Mouse (Mus musculus) adipocyte (in vitro differentiated cells): Measurements from ENCODE around the gene Socs3.

Experiments
- DNase-seq: peaks from one replicate; pipeline ENCODE4 v3.0.0-alpha.2; 2016; ENCODE audit warnings: low spot score

The Socs3 gene

GRCm38 (mm10) chr11:117995255-117995654 is 25.4 kb upstream of the Socs3 start:
- no peak for DNase-seq

DNA sequence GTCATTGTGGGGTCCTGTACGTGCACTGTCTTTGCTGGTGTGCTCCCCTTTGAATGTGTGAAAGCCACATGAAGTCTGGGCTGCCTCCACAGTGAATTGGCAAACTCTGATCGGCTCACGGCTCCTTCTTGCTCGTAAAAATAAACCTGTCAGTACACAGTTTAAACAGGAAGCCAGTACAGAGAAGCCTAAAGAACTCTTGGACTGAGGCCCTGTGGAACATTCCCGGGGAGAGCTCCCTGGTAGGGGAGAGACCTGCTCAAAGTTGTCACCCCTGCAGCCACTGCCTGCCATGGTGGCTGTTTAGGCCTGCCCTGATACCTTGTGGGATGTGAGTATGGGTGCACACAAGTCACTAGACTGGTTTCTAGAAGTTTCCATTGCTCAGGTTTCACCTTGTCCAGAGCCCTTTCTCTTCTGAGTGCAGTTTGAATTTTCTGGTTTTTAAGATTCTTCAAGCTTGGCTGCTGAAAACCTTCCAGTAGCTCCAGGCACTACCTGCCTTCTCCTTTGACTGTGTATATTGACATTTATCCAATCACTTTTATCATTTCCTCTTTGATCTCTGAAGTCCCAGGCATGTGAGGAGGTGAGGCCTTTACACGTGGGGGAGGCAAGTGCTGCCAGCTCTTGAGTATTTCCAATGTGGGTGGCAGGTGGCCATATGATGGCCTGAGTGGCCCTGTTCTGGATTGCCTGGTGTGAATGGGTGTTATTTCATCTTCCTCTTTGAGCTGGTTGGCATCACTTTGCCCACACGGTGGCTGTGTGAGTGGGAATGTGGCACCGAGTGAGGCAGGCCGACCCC is 24.6 kb upstream of the Socs3 start:
- no peak for DNase-seq

GRCm38 (mm10) chr11:117993190-117994175 is 23.6 kb upstream of the Socs3 start:
- DNase-seq: no peak

DNA sequence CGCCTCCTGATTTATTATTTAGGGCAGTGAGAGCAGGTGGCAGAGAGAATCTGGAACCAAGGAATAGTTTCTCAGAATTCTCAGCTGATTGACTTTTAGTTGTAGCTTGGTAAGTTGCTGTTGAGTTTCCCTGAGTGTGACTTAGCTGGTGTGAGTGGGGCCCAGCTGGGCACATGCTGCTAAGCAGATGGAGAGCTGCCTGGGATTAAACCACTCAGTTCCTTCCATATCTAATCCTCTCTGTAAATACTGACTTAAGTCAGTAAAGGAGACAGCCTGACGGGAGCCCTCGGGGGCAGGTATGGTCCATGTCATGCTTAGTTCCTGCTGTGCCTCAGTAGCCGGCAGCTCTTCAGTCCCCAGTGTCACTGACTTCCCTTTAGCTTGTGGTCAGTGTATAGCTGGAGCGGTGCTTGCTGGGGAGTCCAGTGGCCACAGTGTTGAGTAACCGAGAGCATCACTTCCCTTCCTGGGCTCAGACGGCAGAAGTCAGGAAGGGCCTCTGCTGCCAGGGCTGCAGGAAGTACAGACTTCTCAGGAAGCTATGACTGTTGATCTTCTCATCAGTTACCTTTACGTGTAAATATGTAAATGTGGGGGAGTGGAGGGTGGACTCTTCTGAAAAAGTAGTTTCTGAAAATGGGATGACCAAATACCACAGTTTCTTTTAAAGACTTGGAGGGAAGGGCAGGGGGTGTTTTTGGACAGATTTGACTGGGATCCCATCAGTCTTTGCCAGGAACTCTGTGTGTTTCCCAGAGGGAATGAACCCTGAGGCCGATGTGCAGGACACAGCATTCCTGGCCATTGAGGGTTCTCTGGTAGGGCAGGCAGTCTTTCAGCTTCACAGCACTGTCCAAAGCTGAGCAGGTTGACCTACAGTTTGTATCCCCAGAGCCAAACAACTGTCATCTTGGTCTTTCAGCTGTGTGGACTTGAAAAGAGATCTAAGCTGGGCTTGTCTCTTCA is 21.9 kb upstream of the Socs3 start:
- DNase-seq: no peak

DNA sequence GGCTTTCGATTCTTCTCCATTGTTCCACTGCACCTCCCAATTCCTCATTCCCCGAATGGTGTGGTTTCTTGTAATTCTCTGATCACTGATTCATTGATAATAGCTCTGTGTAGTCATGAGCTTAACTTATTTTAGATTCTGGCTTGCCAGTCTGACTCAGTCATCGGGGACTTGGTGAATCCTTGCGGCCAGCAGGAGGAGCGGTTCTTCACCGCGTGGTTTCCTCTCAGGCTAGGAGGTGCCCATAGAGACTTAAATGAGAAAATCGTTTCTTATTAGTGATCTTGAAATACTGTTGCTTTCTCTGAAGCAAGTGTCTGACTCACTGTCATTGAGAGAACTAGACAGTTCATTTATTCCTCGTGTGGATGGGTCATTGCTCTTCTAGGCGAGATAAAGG is 20.1 kb upstream of the Socs3 start:
- peak; percentile 58 for DNase-seq

- no peak for DNase-seq
These were observed 19.4 kb upstream of the Socs3 start for GRCm38 (mm10) chr11:117989241-117989640.

- no peak for DNase-seq
These were observed 18.1 kb upstream of the Socs3 start for GRCm38 (mm10) chr11:117987968-117988367.

DNA sequence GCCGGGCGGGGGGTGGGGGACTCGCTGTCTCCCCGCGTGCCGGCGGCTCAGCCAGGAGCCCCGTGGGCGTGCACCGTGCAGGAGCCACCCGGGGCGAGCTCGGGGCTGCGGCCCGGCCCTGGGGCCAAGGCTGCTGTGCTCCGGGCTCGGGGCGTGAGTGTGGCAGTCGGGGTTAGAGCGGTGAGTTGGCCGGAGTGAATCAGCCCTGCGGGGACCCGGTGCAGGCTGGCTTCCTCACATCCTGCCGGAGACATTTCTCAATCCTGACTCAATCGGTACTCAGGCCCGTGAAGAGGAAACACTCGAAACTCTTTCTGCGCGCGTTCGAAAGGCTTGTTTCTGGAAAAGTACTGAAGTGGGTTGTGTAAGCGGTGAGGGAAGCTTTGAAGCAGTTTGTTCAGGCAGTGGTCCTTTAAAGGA is 17.2 kb upstream of the Socs3 start:
- DNase-seq: peak; percentile 53

DNA sequence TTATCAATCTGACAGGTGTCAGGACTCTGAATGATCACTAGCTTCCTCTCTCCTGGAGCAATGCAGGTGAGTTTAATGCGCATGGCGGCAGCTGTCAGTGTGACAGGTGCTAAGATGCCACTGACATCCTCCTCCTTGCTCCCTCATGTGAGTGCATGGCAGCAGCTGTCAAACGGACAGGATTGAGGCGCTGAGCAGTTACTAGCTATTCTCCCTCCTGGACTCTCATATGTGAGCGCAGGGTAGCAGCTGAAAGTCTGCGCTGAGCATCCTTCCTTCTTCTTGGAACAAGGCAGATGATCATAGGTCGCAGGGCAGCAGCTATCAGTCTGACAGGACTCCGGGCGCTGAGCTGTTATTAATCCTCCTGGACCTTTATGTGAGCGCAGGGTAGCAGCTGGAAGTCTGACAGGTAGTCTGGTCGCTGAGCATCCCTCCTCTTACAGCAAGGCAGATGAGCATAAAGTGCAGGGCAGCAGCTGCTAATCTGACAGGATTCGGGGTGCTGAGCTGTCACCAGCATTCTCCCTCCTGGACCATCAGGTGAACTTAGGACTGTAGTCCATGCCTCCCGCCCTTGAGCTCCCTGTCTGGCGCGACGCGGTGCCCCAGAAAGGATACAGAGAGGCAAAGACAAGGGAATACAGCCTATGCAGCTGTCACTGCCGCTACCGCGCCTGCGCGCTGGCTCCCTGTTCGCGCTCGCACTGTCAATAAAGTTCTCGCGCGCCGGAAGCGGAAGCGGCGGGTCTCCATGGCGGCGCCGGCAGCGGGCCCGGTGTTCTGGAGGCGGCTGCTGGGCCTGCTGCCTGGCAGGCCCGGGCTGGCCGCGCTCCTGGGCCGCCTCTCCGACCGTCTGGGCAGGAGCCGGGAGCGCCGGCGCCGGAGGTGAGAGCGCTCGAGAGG is 16.5 kb upstream of the Socs3 start, which contains the start of gene Pgs1:
TSS of gene Pgs1 (plus strand) at position 167 of the 906 bp plus-strand sequence.
- peak; percentile 89 for DNase-seq

DNA sequence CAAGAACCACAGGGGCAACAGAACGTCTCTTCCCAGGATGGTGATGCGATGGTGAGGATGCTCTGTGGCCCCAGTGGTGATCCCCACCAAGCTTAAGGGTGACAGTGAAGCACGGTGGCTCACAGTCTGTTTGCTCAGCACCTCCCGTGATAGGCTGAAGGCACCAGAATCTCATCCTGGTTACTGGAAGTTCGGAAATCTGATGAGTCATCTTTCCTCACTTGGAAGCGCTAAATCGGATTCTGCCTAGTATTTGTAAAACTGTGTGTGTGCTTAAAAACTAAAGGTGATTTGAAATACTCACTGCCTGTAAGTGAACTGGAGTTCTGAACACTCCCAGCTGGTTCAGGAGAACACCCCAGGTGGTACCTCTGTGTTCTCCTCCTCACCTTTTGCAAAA is 13.9 kb upstream of the Socs3 start:
- DNase-seq: no peak

- DNase-seq: no peak
These were observed 12.6 kb upstream of the Socs3 start for GRCm38 (mm10) chr11:117982426-117982825.

GRCm38 (mm10) chr11:117979388-117979787 is 9.5 kb upstream of the Socs3 start:
- peak; percentile 51 for DNase-seq

DNA sequence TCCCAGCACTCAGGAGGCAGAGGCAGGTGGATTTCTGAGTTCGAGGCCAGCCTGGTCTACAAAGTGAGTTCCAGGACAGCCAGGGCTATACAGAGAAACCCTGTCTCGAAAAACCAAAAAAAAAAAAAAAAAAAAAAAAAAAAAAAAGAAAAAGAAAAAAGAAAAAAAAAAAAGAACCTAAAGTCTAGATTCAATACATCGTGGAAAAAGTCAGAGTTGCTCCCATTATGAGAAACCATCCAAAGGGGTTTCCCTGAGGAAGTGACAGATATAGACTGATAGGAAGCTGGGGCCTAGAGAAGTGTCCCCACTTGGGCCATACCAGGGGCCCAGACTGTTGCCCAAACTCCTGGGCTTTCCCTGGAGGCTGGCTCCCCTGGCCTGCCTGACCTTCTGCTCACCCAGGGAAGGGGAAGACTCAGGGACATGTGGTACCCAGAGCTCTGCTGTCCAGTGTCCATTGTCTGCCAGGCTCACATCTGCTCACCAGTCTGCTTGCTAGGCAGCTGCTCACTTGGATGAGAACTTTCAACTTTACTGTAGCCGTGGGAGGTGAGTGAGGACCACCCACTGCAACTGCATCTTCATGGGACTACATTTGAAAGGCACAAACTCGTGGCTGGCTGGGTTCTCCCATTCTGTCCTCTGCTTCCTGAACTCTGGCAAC is 8.0 kb upstream of the Socs3 start:
- DNase-seq: no peak

DNA sequence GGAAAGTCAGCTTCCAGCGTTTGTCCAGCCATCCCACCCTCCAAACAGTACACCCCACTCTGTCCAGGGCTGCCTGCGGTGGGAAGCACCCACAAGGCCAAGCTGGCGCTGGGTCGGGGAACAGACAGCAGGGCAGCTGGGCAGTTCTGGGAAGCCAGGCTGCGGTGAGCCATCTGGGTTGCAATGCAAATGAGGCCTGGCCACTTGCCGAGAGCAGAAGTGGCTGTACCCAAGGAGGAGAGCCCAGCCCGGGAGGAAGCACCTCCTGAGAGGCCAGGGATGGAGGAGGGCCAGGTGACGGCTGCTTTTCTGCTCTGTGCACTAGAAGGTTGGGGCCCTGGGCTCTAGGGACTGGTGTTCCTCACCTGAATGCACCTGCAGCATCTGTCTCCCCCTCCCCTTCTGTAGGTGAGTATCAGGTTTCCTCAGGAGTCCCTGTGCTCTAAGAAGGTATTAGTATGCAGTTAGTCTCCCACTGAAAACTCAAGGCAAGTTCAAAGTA is 6.3 kb upstream of the Socs3 start:
- peak; percentile 78 for DNase-seq

DNA sequence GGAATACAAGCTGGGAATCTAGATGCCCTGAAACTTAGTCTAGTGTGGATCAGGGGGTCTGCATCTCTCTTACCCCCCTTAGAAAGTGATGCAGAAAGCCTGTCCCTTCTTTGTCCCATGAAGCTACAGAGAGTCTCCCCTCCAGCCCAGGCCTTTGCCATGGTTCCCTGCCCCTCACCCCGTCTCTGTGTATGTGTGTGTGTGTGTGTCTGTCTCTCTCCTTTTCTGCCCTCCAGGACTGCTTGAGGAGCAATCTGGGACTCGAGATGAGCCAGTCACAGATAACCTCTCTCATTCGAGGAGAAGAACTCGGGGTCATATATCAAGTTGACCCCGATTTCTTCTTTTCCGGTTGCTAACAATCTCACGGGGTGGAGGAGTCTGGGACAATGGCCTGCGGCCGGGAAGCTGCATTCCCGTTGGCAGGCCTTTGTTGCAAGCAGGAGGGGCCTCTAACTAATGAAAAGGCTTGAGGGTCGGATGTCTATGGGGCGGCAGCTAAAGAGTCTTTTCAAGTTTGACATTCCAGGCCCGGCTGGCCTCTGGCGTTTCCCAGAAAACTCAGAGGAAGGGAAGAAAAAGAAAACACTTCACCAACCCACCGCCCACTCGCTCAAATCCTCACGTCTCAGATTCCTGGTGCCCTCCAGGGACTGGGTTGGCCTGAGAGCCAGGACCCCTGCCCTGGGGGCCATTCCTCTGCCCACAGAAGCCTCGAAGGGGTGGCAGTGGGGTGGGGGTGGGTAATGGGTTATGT is 5.5 kb upstream of the Socs3 start:
- no peak for DNase-seq

- no peak for DNase-seq
These were observed 4.7 kb upstream of the Socs3 start for GRCm38 (mm10) chr11:117974327-117975125.

GRCm38 (mm10) chr11:117973569-117973968 is 3.7 kb upstream of the Socs3 start:
- peak; percentile 76 for DNase-seq
